Mouse (Mus musculus): Measurements from ENCODE around the gene Ubash3a.

DNA sequence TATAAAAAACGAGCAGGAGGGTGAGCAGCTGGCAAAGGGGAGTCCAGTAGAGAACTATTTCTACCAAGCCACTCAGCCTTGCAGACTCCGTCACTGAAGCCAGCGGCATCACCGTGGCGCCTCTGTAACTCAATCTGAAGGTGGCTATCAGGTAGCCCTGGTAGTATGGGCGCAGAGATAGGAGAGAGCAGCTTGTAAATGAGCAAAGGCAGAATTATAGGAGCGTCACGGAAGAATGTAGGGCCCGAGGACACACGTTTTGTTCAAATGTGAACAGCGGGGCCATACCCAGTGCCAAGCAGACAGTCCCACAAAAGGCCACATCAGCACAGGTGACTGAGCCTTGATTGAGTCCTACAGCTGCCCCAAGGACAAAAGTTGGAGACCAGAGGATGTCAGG, 8.8 kb upstream of the Ubash3a start, which contains the start of gene Tmprss3:
- TF ChIP-seq HCFC1 (IDR thresholded peaks at IDR 0.05; ENCODE audit: borderline replicate concordance, insufficient read depth, low read length): no peak
- no peak for TF ChIP-seq MAFK (IDR thresholded peaks at IDR 0.05; ENCODE audit: insufficient read depth, low read depth, low read length)
- no peak for TF ChIP-seq CHD2 (IDR thresholded peaks at IDR 0.05; ENCODE audit: low read depth, low read length)
- TF ChIP-seq ZNF384 (IDR thresholded peaks at IDR 0.05; ENCODE audit: low read depth, low read length): no peak

Data from ES-E14 (cell line).